Mouse (Mus musculus): ENCODE measurements around the gene Klf13. TPM values are rescaled to one million over a fixed set of nuclear protein-coding genes. Genes with fewer than 3 reads are reported as not detected.
A peak's percentile ranks its signal among the peaks of the same experiment; 100 is the strongest.

Klf13 gene
- polyA plus RNA-seq (2014; fragmentation: Nextera tagmentation; extraction: Ambion mirVana), result 31.5 and 32.0 TPM in 2 replicates

DNA sequence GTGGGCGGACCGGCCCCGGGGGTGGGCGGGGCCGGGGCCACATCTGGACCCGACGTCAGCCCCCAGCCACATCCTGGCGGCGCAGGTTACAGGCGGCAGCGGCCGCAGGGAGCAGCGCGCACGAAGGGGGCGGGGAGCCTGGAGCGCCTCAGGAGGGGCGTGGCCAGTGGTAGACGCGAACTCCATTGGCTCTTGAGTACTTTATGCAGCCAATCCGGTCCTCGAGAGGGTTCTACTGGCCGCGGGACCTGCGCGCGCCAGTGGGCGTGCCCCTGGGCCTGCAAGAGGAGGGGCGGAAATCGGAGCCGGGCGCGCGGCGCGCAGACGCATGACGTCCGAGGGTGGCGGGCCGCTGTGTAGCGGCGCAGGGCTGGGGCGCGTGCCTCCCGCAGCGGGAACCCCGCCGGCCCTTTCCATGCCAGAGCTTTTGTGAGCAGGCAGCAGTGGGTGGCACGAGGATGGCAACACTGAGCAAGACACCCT, at the start of gene Klf13:
Gene Klf13 (minus strand): TSS at position 2 of the 483 bp plus-strand sequence.
- DNase-seq (ENCODE audit: low spot score, missing footprints) (peak; percentile 99), ATAC-seq (ENCODE audit: low FRiP score) (peak; percentile 94)
- H3K4me2 ChIP-seq, result peak within 1 kb of the TSS; percentile 93
- H3K9me3 ChIP-seq (ENCODE audit: control insufficient read depth, low read length), result no peaks in the 10 kb centered on the region
- H3K4me1 ChIP-seq (ENCODE audit: control insufficient read depth, insufficient read depth, low read length), result peaks cover 23% of the 10 kb centered on the region
- WGBS, result under 1% methylated on average over 47 of the region's 50 CpGs
- peak within 1 kb of the TSS; percentile 87 for H3K27ac ChIP-seq (ENCODE audit: low read depth, low read length)
- H3K4me3 ChIP-seq (ENCODE audit: low read depth, low read length), result peak within 1 kb of the TSS; percentile 94
- H3K9ac ChIP-seq (ENCODE audit: low read length), result peak within 1 kb of the TSS; percentile 96
- H3K27me3 ChIP-seq (ENCODE audit: control insufficient read depth, insufficient read depth, low read length), result no peaks in the 10 kb centered on the region
- H3K36me3 ChIP-seq (ENCODE audit: control insufficient read depth, insufficient read depth, low read length), result no peaks in the 10 kb centered on the region

GRCm38 (mm10) chr7:63988391-63988790, 49.7 kb upstream of the Klf13 start:
- no peak overlapping the region for H3K4me2 ChIP-seq
- DNase-seq (ENCODE audit: low spot score, missing footprints), result no peak
- no peaks in the 10 kb centered on the region for H3K9me3 ChIP-seq (ENCODE audit: control insufficient read depth, low read length)
- ATAC-seq (ENCODE audit: low FRiP score), result no peak
- no peak overlapping the region for H3K27ac ChIP-seq (ENCODE audit: low read depth, low read length)
- no peak overlapping the region for H3K9ac ChIP-seq (ENCODE audit: low read length)
- H3K4me3 ChIP-seq (ENCODE audit: low read depth, low read length), result no peak overlapping the region
- 85% methylated on average over 2 of the region's 2 CpGs for WGBS
- H3K4me1 ChIP-seq (ENCODE audit: control insufficient read depth, insufficient read depth, low read length), result peaks cover 4% of the 10 kb centered on the region
- no peaks in the 10 kb centered on the region for H3K27me3 ChIP-seq (ENCODE audit: control insufficient read depth, insufficient read depth, low read length)
- no peaks in the 10 kb centered on the region for H3K36me3 ChIP-seq (ENCODE audit: control insufficient read depth, insufficient read depth, low read length)

- H3K36me3 ChIP-seq (ENCODE audit: control insufficient read depth, insufficient read depth, low read length), result no peaks in the 10 kb centered on the region
- H3K9me3 ChIP-seq (ENCODE audit: control insufficient read depth, low read length), result no peaks in the 10 kb centered on the region
- no peak overlapping the region for H3K27ac ChIP-seq (ENCODE audit: low read depth, low read length)
- peak; percentile 59 for ATAC-seq (ENCODE audit: low FRiP score)
- peak overlapping the region; percentile 2; the same call in 1 of the 2 replicates for H3K9ac ChIP-seq (ENCODE audit: low read length)
- H3K4me2 ChIP-seq, result no peak overlapping the region
- H3K4me3 ChIP-seq (ENCODE audit: low read depth, low read length), result no peak overlapping the region
- H3K4me1 ChIP-seq (ENCODE audit: control insufficient read depth, insufficient read depth, low read length), result peaks cover 4% of the 10 kb centered on the region
- 42% methylated on average over 12 of the region's 12 CpGs for WGBS
- no peak for DNase-seq (ENCODE audit: low spot score, missing footprints)
- no peaks in the 10 kb centered on the region for H3K27me3 ChIP-seq (ENCODE audit: control insufficient read depth, insufficient read depth, low read length)
These were observed 47.9 kb upstream of the Klf13 start for GRCm38 (mm10) chr7:63986407-63987182.

- Histone ChIP-seq H3K9me3 (ENCODE audit: control insufficient read depth, low read length) (no peaks in the 10 kb centered on the region), H3K27me3 (ENCODE audit: control insufficient read depth, insufficient read depth, low read length) (no peaks in the 10 kb centered on the region), H3K36me3 (ENCODE audit: control insufficient read depth, insufficient read depth, low read length) (no peaks in the 10 kb centered on the region), H3K27ac (ENCODE audit: low read depth, low read length) (no peak overlapping the region), H3K4me3 (ENCODE audit: low read depth, low read length) (no peak overlapping the region), H3K4me1 (ENCODE audit: control insufficient read depth, insufficient read depth, low read length) (peaks cover 4% of the 10 kb centered on the region), H3K4me2 (no peak overlapping the region), H3K9ac (ENCODE audit: low read length) (peak overlapping the region; percentile 2; the same call in 1 of the 2 replicates)
- peak; percentile 73 for DNase-seq (ENCODE audit: low spot score, missing footprints)
- ATAC-seq (ENCODE audit: low FRiP score), result peak; percentile 25; the same call in 1 of the 2 replicates
- 75% methylated on average over 9 of the region's 9 CpGs for WGBS
These were observed 47.1 kb upstream of the Klf13 start for GRCm38 (mm10) chr7:63985696-63986406.

- H3K4me2 ChIP-seq, result no peak overlapping the region
- no peaks in the 10 kb centered on the region for H3K36me3 ChIP-seq (ENCODE audit: control insufficient read depth, insufficient read depth, low read length)
- ATAC-seq (ENCODE audit: low FRiP score) (no peak), DNase-seq (ENCODE audit: low spot score, missing footprints) (peak; percentile 78)
- H3K4me3 ChIP-seq (ENCODE audit: low read depth, low read length), result no peak overlapping the region
- no peak overlapping the region for H3K27ac ChIP-seq (ENCODE audit: low read depth, low read length)
- no peaks in the 10 kb centered on the region for H3K9me3 ChIP-seq (ENCODE audit: control insufficient read depth, low read length)
- WGBS, result 90% methylated on average over 7 of the region's 7 CpGs
- peaks cover 4% of the 10 kb centered on the region for H3K4me1 ChIP-seq (ENCODE audit: control insufficient read depth, insufficient read depth, low read length)
- no peaks in the 10 kb centered on the region for H3K27me3 ChIP-seq (ENCODE audit: control insufficient read depth, insufficient read depth, low read length)
- no peak overlapping the region for H3K9ac ChIP-seq (ENCODE audit: low read length)
These were observed 46.6 kb upstream of the Klf13 start for GRCm38 (mm10) chr7:63985266-63985665.

GRCm38 (mm10) chr7:63984329-63984728, 45.6 kb upstream of the Klf13 start:
- DNase-seq (ENCODE audit: low spot score, missing footprints) (no peak), ATAC-seq (ENCODE audit: low FRiP score) (no peak)
- 87% methylated on average over 2 of the region's 2 CpGs for WGBS
- Histone ChIP-seq H3K9ac (ENCODE audit: low read length) (no peak overlapping the region), H3K4me2 (no peak overlapping the region), H3K27ac (ENCODE audit: low read depth, low read length) (no peak overlapping the region), H3K9me3 (ENCODE audit: control insufficient read depth, low read length) (no peaks in the 10 kb centered on the region), H3K4me3 (ENCODE audit: low read depth, low read length) (no peak overlapping the region), H3K36me3 (ENCODE audit: control insufficient read depth, insufficient read depth, low read length) (no peaks in the 10 kb centered on the region), H3K4me1 (ENCODE audit: control insufficient read depth, insufficient read depth, low read length) (peaks cover 4% of the 10 kb centered on the region), H3K27me3 (ENCODE audit: control insufficient read depth, insufficient read depth, low read length) (no peaks in the 10 kb centered on the region)

- Histone ChIP-seq H3K36me3 (ENCODE audit: control insufficient read depth, insufficient read depth, low read length) (no peaks in the 10 kb centered on the region), H3K4me3 (ENCODE audit: low read depth, low read length) (no peak overlapping the region), H3K9me3 (ENCODE audit: control insufficient read depth, low read length) (no peaks in the 10 kb centered on the region), H3K9ac (ENCODE audit: low read length) (no peak overlapping the region), H3K27me3 (ENCODE audit: control insufficient read depth, insufficient read depth, low read length) (no peaks in the 10 kb centered on the region), H3K4me1 (ENCODE audit: control insufficient read depth, insufficient read depth, low read length) (no peaks in the 10 kb centered on the region), H3K27ac (ENCODE audit: low read depth, low read length) (no peak overlapping the region), H3K4me2 (no peak overlapping the region)
- ATAC-seq (ENCODE audit: low FRiP score), result no peak
- DNase-seq (ENCODE audit: low spot score, missing footprints), result peak; percentile 57
- WGBS, result 87% methylated on average over 4 of the region's 4 CpGs
These were observed 38.9 kb upstream of the Klf13 start for GRCm38 (mm10) chr7:63977631-63978030.

DNA sequence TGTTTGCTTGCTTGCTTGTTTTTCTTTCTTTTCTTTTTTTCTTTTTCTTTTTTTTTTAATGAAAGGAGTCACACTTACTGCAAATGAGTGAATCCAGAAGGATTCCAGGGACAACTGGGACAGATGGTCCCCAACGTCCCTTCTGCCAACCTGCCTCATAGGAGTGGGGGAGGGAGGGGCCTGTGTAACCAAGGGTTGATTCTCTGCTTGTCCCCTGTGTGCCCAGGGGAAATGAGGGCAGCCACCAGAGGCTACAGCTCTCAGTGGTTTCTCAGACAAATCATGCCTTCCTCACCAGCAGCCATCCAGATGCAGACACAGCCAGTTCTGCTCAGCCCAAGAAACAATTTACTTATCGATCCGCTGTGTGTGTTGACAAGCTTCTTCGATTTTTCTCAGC, 32.3 kb upstream of the Klf13 start:
- no peaks in the 10 kb centered on the region for H3K9me3 ChIP-seq (ENCODE audit: control insufficient read depth, low read length)
- H3K4me1 ChIP-seq (ENCODE audit: control insufficient read depth, insufficient read depth, low read length), result no peaks in the 10 kb centered on the region
- no peaks in the 10 kb centered on the region for H3K27me3 ChIP-seq (ENCODE audit: control insufficient read depth, insufficient read depth, low read length)
- DNase-seq (ENCODE audit: low spot score, missing footprints) (no peak), ATAC-seq (ENCODE audit: low FRiP score) (peak; percentile 80; the same call in 1 of the 2 replicates)
- H3K27ac ChIP-seq (ENCODE audit: low read depth, low read length), result no peak overlapping the region
- H3K4me3 ChIP-seq (ENCODE audit: low read depth, low read length), result no peak overlapping the region
- 68% methylated on average over 4 of the region's 4 CpGs for WGBS
- no peak overlapping the region for H3K9ac ChIP-seq (ENCODE audit: low read length)
- H3K4me2 ChIP-seq, result no peak overlapping the region
- H3K36me3 ChIP-seq (ENCODE audit: control insufficient read depth, insufficient read depth, low read length), result no peaks in the 10 kb centered on the region

DNA sequence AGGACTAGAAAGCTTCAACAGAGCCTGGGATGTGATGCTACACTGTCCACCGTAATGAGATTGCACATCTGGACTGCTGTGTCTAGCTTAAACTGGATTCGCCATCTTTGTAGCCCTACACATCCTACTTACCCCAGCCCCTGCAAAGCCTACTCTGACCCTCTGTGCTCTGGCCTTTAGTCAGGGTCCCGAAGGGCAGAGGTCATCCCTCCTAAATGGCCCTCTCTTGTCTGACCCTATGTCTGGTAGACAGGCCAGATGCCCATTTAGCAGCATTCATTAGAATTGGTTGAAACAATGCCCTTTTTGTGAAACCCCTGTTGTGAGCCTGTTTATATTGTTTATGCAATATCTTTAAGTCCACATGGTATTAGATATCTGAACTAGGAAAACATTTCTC, 31.2 kb upstream of the Klf13 start:
- Histone ChIP-seq H3K4me2 (no peak overlapping the region), H3K9ac (ENCODE audit: low read length) (no peak overlapping the region), H3K27me3 (ENCODE audit: control insufficient read depth, insufficient read depth, low read length) (no peaks in the 10 kb centered on the region), H3K36me3 (ENCODE audit: control insufficient read depth, insufficient read depth, low read length) (no peaks in the 10 kb centered on the region), H3K9me3 (ENCODE audit: control insufficient read depth, low read length) (no peaks in the 10 kb centered on the region), H3K4me1 (ENCODE audit: control insufficient read depth, insufficient read depth, low read length) (no peaks in the 10 kb centered on the region), H3K27ac (ENCODE audit: low read depth, low read length) (no peak overlapping the region), H3K4me3 (ENCODE audit: low read depth, low read length) (no peak overlapping the region)
- 53% methylated on average over 3 of the region's 3 CpGs for WGBS
- DNase-seq (ENCODE audit: low spot score, missing footprints) (no peak), ATAC-seq (ENCODE audit: low FRiP score) (no peak)

All from midbrain, embryonic 11.5 days (tissue).